Mouse (Mus musculus) CH12.LX (cell line): ENCODE measurements around the gene Msx3. TPM values are rescaled to one million over a fixed set of nuclear protein-coding genes. Genes with fewer than 3 reads are reported as not detected.

Source experiments
- DNase-seq: peaks from one replicate; pipeline ENCODE4 v3.0.0-alpha.2; 2013; ENCODE audit errors: extremely low read depth
- H3K27ac ChIP-seq: 2 replicates; pipeline ENCODE4 v1.5.1; 2012; ENCODE audit warnings: low read depth, mild to moderate bottlenecking, control low read depth, moderate library complexity; ENCODE audit not compliant: insufficient read depth
- H3K27me3 ChIP-seq: replicated peaks from 2 replicates; pipeline ENCODE3; 2012; ENCODE audit warnings: inconsistent platforms
- H3K36me3 ChIP-seq, 2 experiments: replicated peaks in 1 of 2; 2 replicates each; pipeline versions ENCODE3 to v1.6.1; 2012; ENCODE audit warnings: inconsistent platforms in 1 of 2, low read length in 1 of 2, mild to moderate bottlenecking in 1 of 2, mixed read lengths in 1 of 2, moderate library complexity in 1 of 2; ENCODE audit not compliant: control insufficient read depth in 1 of 2, insufficient read depth in 1 of 2
- H3K4me1 ChIP-seq, 2 experiments: 2 replicates each; pipeline ENCODE4 v1.6.1; 2012; ENCODE audit warnings: inconsistent platforms in 1 of 2, moderate library complexity in 1 of 2; ENCODE audit not compliant: insufficient read depth in 2 of 2, control insufficient read depth in 1 of 2
- H3K4me2 ChIP-seq: 2 replicates; pipeline ENCODE4 v1.6.1; 2012; ENCODE audit warnings: low read depth, mild to moderate bottlenecking, control low read depth; ENCODE audit not compliant: poor library complexity, insufficient read depth, severe bottlenecking
- H3K4me3 ChIP-seq, 3 experiments: fragments of 150-350 bp in 1 of 3; sonication (generic) in 1 of 3; replicated peaks in 1 of 3; 2 replicates each; pipeline versions ENCODE3 to v1.5.1; 2011 to 2012; ENCODE audit warnings: low read depth in 2 of 3, low read length in 2 of 3, mild to moderate bottlenecking in 2 of 3, moderate library complexity in 2 of 3, control low read depth in 1 of 3, improper control_type of control experiment in 1 of 3, inconsistent platforms in 1 of 3, mixed read lengths in 1 of 3; ENCODE audit not compliant: poor library complexity in 1 of 3
- H3K79me2 ChIP-seq: replicated peaks from 2 replicates; pipeline ENCODE4 v1.6.1; 2012; ENCODE audit warnings: mild to moderate bottlenecking, moderate library complexity; ENCODE audit not compliant: control insufficient read depth, poor library complexity, insufficient read depth, severe bottlenecking; ENCODE audit errors: extremely low read depth
- H3K9ac ChIP-seq: 2 replicates; pipeline ENCODE4 v1.6.1; 2012; ENCODE audit warnings: low read depth, mild to moderate bottlenecking, control low read depth, moderate library complexity; ENCODE audit not compliant: insufficient read depth
- H3K9me3 ChIP-seq: replicated peaks from 2 replicates; pipeline ENCODE3; 2012; ENCODE audit warnings: low read length, inconsistent platforms, mixed read lengths
- CHD1 ChIP-seq: IDR thresholded peaks from 2 replicates; pipeline ENCODE4 v1.6.1; 2012; ENCODE audit warnings: low read depth, low read length, improper control_type of control experiment, inconsistent platforms
- CTCF ChIP-seq, 2 experiments: IDR thresholded peaks in 1 of 2; conservative IDR thresholded peaks in 1 of 2; 2 replicates each; pipeline ENCODE4 v1.5.1; 2011 to 2012; ENCODE audit warnings: low read depth in 2 of 2, low read length in 2 of 2, improper control_type of control experiment in 1 of 2, inconsistent platforms in 1 of 2, mild to moderate bottlenecking in 1 of 2, moderate library complexity in 1 of 2
- GABPA ChIP-seq: IDR thresholded peaks from 2 replicates; pipeline ENCODE4 v1.6.1; 2012; ENCODE audit warnings: low read depth, low read length, improper control_type of control experiment, inconsistent platforms; ENCODE audit not compliant: insufficient replicate concordance
- MAFK ChIP-seq: IDR thresholded peaks from 2 replicates; pipeline ENCODE4 v1.6.1; 2011; ENCODE audit warnings: low read length, improper control_type of control experiment; ENCODE audit not compliant: insufficient replicate concordance
- MXI1 ChIP-seq: IDR thresholded peaks from 2 replicates; pipeline ENCODE4 v1.6.1; 2011; ENCODE audit warnings: mild to moderate bottlenecking, low read depth, low read length, improper control_type of control experiment
- RAD21 ChIP-seq: IDR thresholded peaks from 2 replicates; pipeline ENCODE4 v1.6.1; 2011; ENCODE audit warnings: low read depth, mild to moderate bottlenecking, low read length, improper control_type of control experiment, moderate library complexity
- SMC3 ChIP-seq: IDR thresholded peaks from 2 replicates; pipeline ENCODE4 v1.6.1; 2011; ENCODE audit warnings: low read depth, low read length, improper control_type of control experiment
- TCF12 ChIP-seq: IDR thresholded peaks from 2 replicates; pipeline ENCODE4 v1.6.1; 2014; ENCODE audit warnings: low read depth, mild to moderate bottlenecking, inconsistent platforms, low read length, improper control_type of control experiment
- dilution Hi-C: fragments of 300-500 bp; cut with MboI; formaldehyde crosslinking; loops from 2 replicates; pipeline ENCODE4 v1.14.3; 2020; ENCODE audit warnings: low sequenced_read_pairs; ENCODE audit not compliant: extremely low pct_unique_long_range_greater_than_20kb, extremely low pct_ligation_motif_present
- in situ Hi-C: fragments of 300-500 bp; cut with MboI; formaldehyde crosslinking; loops from 3 replicates; pipeline ENCODE4 v1.14.3; 2019; ENCODE audit warnings: low sequenced_read_pairs, low pct_ligation_motif_present, low pct_unique_long_range_greater_than_20kb, mixed read lengths
- polyA plus RNA-seq: library from polyadenylated mRNA; unstranded; fragments of >175 nt; gene quantifications from 2 replicates; pipeline ENCODE4 v1.2.1, GENCODE M21; 2012; ENCODE audit warnings: low read depth; ENCODE audit not compliant: insufficient read length
- total RNA-seq, 2 experiments: library from RNA; depleted of rRNA; stranded (reverse); fragments of 300-350 nt in 1 of 2; fragments of >200 nt in 1 of 2; gene quantifications; 2 replicates each; pipeline ENCODE4 v1.2.3; 2012 to 2014

The Msx3 gene
- total and polyA plus RNA-seq, 3 experiments = not detected

DNA sequence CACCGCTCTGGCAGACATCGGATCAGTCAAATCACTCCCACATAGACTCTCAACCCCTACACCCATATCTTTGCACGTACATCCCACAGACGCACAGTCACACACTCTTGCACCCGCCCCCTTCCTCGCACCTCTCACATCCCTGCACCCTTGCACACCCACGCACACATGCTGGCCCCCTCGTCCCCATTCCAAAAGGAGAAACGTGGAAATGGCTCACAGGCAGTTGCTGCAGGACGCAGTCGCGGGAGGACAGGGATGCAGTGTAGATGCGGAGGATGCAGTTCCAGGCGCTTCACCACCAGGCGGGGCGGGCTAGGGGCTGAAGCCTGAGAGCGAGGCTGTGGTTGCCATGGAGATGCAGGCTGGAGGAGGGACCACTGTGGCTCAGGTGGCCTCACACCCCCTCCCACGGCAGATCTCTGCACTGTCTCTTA is 33.4 kb upstream of the Msx3 start, which contains the start of gene Caly:
Caly (minus strand) TSS at position 307 of the 437 bp plus-strand sequence.
- H3K27me3 ChIP-seq = peaks cover 49% of the 10 kb centered on the region
- H3K4me3 ChIP-seq = no peak within 1 kb of the TSS
- DNase-seq = no peak
- no peaks in the 10 kb centered on the region for H3K9me3 ChIP-seq
- H3K4me1 ChIP-seq = peaks cover 17 to 22% of the 10 kb centered on the region in 2 experiments
- peak within 1 kb of the TSS; percentile 68 for H3K4me2 ChIP-seq
- in situ Hi-C loops (loop anchor here (25.0 kb wide), 1 partner anchor 755 kb away; the partner anchor contains the start of genes Odf3, Scgb1c1 and Urah), dilution Hi-C loops (no loop called here)
- H3K79me2 ChIP-seq = no peaks in the 10 kb centered on the region
- no peak within 1 kb of the TSS for H3K9ac ChIP-seq
- TF ChIP-seq SMC3 (peak; percentile 66), CTCF (conservative IDR thresholded peaks at IDR 0.05 in 1 of 2, IDR thresholded peaks at IDR 0.05 in 1 of 2; ENCODE audit: low read depth in 2 of 2, low read length in 2 of 2) (peak in 1 of 2 experiments; percentile 53; a peak in 2 of 4 replicates), RAD21 (peak; percentile 8), CHD1 (no peak), MAFK (no peak)
- no peak within 1 kb of the TSS for H3K27ac ChIP-seq
- H3K36me3 ChIP-seq = no peaks in the 10 kb centered on the region

GRCm38 (mm10) chr7:140081408-140082241 is 32.7 kb upstream of the Msx3 start:
- no peak overlapping the region for H3K9ac ChIP-seq
- H3K4me3 ChIP-seq = no peak overlapping the region
- DNase-seq = no peak
- H3K4me1 ChIP-seq = peaks cover 17 to 22% of the 10 kb centered on the region in 2 experiments
- dilution Hi-C loops = no loop called here
- in situ Hi-C loops = loop anchor here (25.0 kb wide), 1 partner anchor 756 kb away; the partner anchor contains the start of genes Odf3, Scgb1c1 and Urah
- H3K4me2 ChIP-seq = peak overlapping the region; percentile 68
- no peak overlapping the region for H3K27ac ChIP-seq
- no peak for TF ChIP-seq CTCF (conservative IDR thresholded peaks at IDR 0.05 in 1 of 2, IDR thresholded peaks at IDR 0.05 in 1 of 2; ENCODE audit: low read depth in 2 of 2, low read length in 2 of 2)
- H3K27me3 ChIP-seq = peaks cover 49% of the 10 kb centered on the region
- no peaks in the 10 kb centered on the region for H3K36me3 ChIP-seq
- no peaks in the 10 kb centered on the region for H3K79me2 ChIP-seq
- no peaks in the 10 kb centered on the region for H3K9me3 ChIP-seq

- H3K36me3 ChIP-seq = no peaks in the 10 kb centered on the region
- DNase-seq = peak; percentile 89
- peaks cover 17 to 22% of the 10 kb centered on the region in 2 experiments for H3K4me1 ChIP-seq
- no peaks in the 10 kb centered on the region for H3K79me2 ChIP-seq
- peak; percentile 97 for TF ChIP-seq MXI1
- TF ChIP-seq TCF12 = no peak
- no peak for TF ChIP-seq GABPA
- in situ Hi-C loops (loop anchor here (25.0 kb wide), 1 partner anchor 757 kb away; the partner anchor contains the start of genes Odf3, Scgb1c1 and Urah), dilution Hi-C loops (no loop called here)
- H3K4me2 ChIP-seq = peak overlapping the region; percentile 68
- H3K27ac ChIP-seq = no peak overlapping the region
- peaks cover 49% of the 10 kb centered on the region for H3K27me3 ChIP-seq
- H3K9me3 ChIP-seq = no peaks in the 10 kb centered on the region
- no peak overlapping the region for H3K4me3 ChIP-seq
- H3K9ac ChIP-seq = peak overlapping the region; percentile 20; the same call in 1 of the 2 replicates
Observed at GRCm38 (mm10) chr7:140080503-140081156, 31.7 kb upstream of the Msx3 start.
